Mouse (Mus musculus): Measurements from ENCODE around the gene Efcc1.

Gene Efcc1

GRCm38 (mm10) chr6:87804036-87804435 is 73.4 kb downstream of the Efcc1 start:
- DNase-seq (ENCODE audit: extremely low spot score, low spot score) = no peak

- DNase-seq (ENCODE audit: extremely low spot score, low spot score) = no peak
Observed at GRCm38 (mm10) chr6:87804886-87805285, 74.2 kb downstream of the Efcc1 start.

- no peak for DNase-seq (ENCODE audit: extremely low spot score, low spot score)
Observed at GRCm38 (mm10) chr6:87805448-87805847, 74.8 kb downstream of the Efcc1 start.

All from neural tube, embryonic 10.5 days (tissue).